Mouse (Mus musculus) thymus, adult 2 months (tissue): ENCODE results near the gene Vsx1.

Experiments
- CTCF ChIP-seq: fragments of 200-500 bp; IDR thresholded peaks from 2 replicates; pipeline ENCODE4 v1.5.1; 2012; ENCODE audit warnings: mild to moderate bottlenecking, control low read depth, low read length, moderate library complexity, borderline replicate concordance; ENCODE audit not compliant: control insufficient read depth, poor library complexity, insufficient read depth; ENCODE audit errors: extremely low read depth
- POLR2A ChIP-seq: fragments of 200-500 bp; IDR thresholded peaks from 2 replicates; pipeline ENCODE4 v1.6.1; 2012; ENCODE audit warnings: mild to moderate bottlenecking, low read length, control low read depth, moderate library complexity; ENCODE audit not compliant: control insufficient read depth, poor library complexity, insufficient read depth; ENCODE audit errors: extremely low read depth

DNA sequence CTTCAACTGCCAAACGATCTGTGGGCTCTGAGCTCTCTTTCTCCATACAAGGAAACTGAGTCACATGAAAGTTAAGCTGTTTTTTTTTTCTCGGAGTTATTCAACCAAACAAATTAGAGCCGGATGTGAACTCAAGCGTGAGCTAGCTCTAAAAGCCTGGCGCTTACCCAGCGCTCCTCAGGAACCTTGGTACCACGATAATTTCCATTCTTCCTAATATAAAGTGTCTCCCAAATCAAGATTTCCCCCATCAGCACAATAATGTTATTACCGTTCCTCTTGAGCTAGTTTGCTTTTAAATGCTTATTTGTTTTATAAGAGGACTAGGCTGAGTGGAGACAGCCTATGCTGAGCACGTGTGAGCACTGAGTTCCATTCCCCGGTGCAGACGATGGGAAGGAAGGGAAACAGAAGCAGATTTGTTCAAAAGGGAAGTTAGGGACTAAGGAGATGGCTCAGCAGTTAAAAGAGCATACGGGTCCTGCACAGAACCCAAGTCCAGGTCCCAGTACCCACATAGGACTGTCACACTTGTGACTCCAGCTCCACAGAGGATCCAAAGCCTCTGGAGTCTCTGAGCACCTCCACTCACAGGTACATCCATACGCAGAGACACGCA, 41.4 kb downstream of the Vsx1 start:
- TF ChIP-seq CTCF (no peak), POLR2A (no peak)
